Mouse (Mus musculus) hindbrain, embryonic 10.5 days (tissue): ENCODE measurements around the gene Zic2. TPM values are rescaled to one million over a fixed set of nuclear protein-coding genes. Genes with fewer than 3 reads are reported as not detected.
A peak's percentile ranks its signal among the peaks of the same experiment; 100 is the strongest.

Experiments
- DNase-seq: peaks from one replicate; pipeline ENCODE4 v3.0.0-alpha.2; 2017; ENCODE audit warnings: low spot score
- H3K27ac ChIP-seq: fragments of 300-500 bp; sonication (generic); 2 replicates; pipeline ENCODE4 v1.5.1; 2016; ENCODE audit warnings: mild to moderate bottlenecking, moderate library complexity
- H3K27me3 ChIP-seq: fragments of 300-500 bp; sonication (generic); 2 replicates; pipeline ENCODE4 v1.6.1; 2016; ENCODE audit warnings: mild to moderate bottlenecking; ENCODE audit not compliant: poor library complexity, insufficient read depth, severe bottlenecking
- H3K36me3 ChIP-seq: fragments of 300-500 bp; sonication (generic); 2 replicates; pipeline ENCODE4 v1.6.1; 2016; ENCODE audit warnings: mild to moderate bottlenecking, moderate library complexity
- H3K4me1 ChIP-seq: fragments of 300-500 bp; sonication (generic); replicated peaks from 2 replicates; pipeline ENCODE4 v1.6.1; 2016; ENCODE audit warnings: mild to moderate bottlenecking
- H3K4me3 ChIP-seq: fragments of 300-500 bp; sonication (generic); 2 replicates; pipeline ENCODE4 v1.5.1; 2016; ENCODE audit warnings: mild to moderate bottlenecking, moderate library complexity
- H3K9me3 ChIP-seq: fragments of 300-500 bp; sonication (generic); 2 replicates; pipeline ENCODE4 v1.6.1; 2016; ENCODE audit warnings: mild to moderate bottlenecking, moderate library complexity
- WGBS: fragments of 180-500 bp; shearing (Covaris S2); methylation state at CpG from one replicate; pipeline ENCODE4 v1.1.7; 2016; 5-methylcytosine and 5-hydroxymethylcytosine counted together
- polyA plus RNA-seq: library from polyadenylated mRNA; unstranded; fragments of >200 nt; fragmentation: Nextera tagmentation; extraction: Ambion mirVana; gene quantifications from 2 replicates; pipeline ENCODE4 v1.2.1, GENCODE M21; 2016

Zic2 gene
- polyA plus RNA-seq, 1 experiment from 2014 or later: 7.2 TPM

GRCm38 (mm10) chr14:122464351-122464762 is 10.9 kb upstream of the Zic2 start:
- DNase-seq: no peak
- peak overlapping the region; percentile 95 for H3K27ac ChIP-seq
- H3K4me3 ChIP-seq: peak overlapping the region; percentile 72
- H3K36me3 ChIP-seq: 0 out of 2 replicates have a peak, but pooled peaks cover 5% of the 10 kb centered on the region
- peaks cover 100% of the 10 kb centered on the region for H3K27me3 ChIP-seq
- H3K9me3 ChIP-seq: no peaks in the 10 kb centered on the region
- H3K4me1 ChIP-seq: peaks cover 70% of the 10 kb centered on the region
- WGBS: 0% methylated on average over 61 of the region's 62 CpGs

GRCm38 (mm10) chr14:122464763-122465741 is 10.2 kb upstream of the Zic2 start, which contains the start of gene Zic5:
Gene Zic5 (minus strand): TSS chr14:122465677.
- DNase-seq: peak; percentile 87
- Histone ChIP-seq H3K36me3 (0 out of 2 replicates have a peak, but pooled peaks cover 5% of the 10 kb centered on the region), H3K9me3 (no peaks in the 10 kb centered on the region), H3K4me3 (peak within 1 kb of the TSS; percentile 72), H3K27ac (peak within 1 kb of the TSS; percentile 95), H3K4me1 (peaks cover 68% of the 10 kb centered on the region), H3K27me3 (peaks cover 100% of the 10 kb centered on the region)
- under 1% methylated on average over 62 of the region's 62 CpGs for WGBS

- Histone ChIP-seq H3K27ac (peak overlapping the region; percentile 95), H3K36me3 (0 out of 2 replicates have a peak, but pooled peaks cover 5% of the 10 kb centered on the region), H3K4me3 (peak overlapping the region; percentile 72), H3K9me3 (no peaks in the 10 kb centered on the region), H3K4me1 (peaks cover 65% of the 10 kb centered on the region), H3K27me3 (peaks cover 100% of the 10 kb centered on the region)
- 22% methylated on average over 13 of the region's 13 CpGs for WGBS
- no peak for DNase-seq
These were observed 9.2 kb upstream of the Zic2 start for GRCm38 (mm10) chr14:122465931-122466490.

GRCm38 (mm10) chr14:122466756-122467362 is 8.4 kb upstream of the Zic2 start:
- Histone ChIP-seq H3K4me3 (0 out of 2 replicates have a peak overlapping the region, but pooled peaks have one; percentile 72), H3K36me3 (0 out of 2 replicates have a peak, but pooled peaks cover 5% of the 10 kb centered on the region), H3K27ac (no peak overlapping the region), H3K4me1 (peaks cover 69% of the 10 kb centered on the region), H3K27me3 (peaks cover 100% of the 10 kb centered on the region), H3K9me3 (no peaks in the 10 kb centered on the region)
- no peak for DNase-seq
- WGBS: 45% methylated on average over 7 of the region's 7 CpGs

GRCm38 (mm10) chr14:122467926-122468841 is 7.1 kb upstream of the Zic2 start:
- 5% methylated on average over 23 of the region's 23 CpGs for WGBS
- Histone ChIP-seq H3K4me1 (peaks cover 68% of the 10 kb centered on the region), H3K9me3 (no peaks in the 10 kb centered on the region), H3K27ac (peak overlapping the region; percentile 67), H3K36me3 (no peaks in the 10 kb centered on the region), H3K4me3 (peak overlapping the region; percentile 42), H3K27me3 (peaks cover 99% of the 10 kb centered on the region)
- peak; percentile 59 for DNase-seq

- DNase-seq: peak; percentile 69
- H3K27ac ChIP-seq: peak overlapping the region; percentile 67
- H3K27me3 ChIP-seq: peaks cover 99% of the 10 kb centered on the region
- 3% methylated on average over 28 of the region's 28 CpGs for WGBS
- no peaks in the 10 kb centered on the region for H3K9me3 ChIP-seq
- peaks cover 68% of the 10 kb centered on the region for H3K4me1 ChIP-seq
- peak overlapping the region; percentile 42 for H3K4me3 ChIP-seq
- H3K36me3 ChIP-seq: no peaks in the 10 kb centered on the region
These were observed 6.1 kb upstream of the Zic2 start for GRCm38 (mm10) chr14:122468971-122469755.

GRCm38 (mm10) chr14:122471449-122472085 is 3.7 kb upstream of the Zic2 start:
- Histone ChIP-seq H3K4me3 (peak overlapping the region; percentile 81), H3K27me3 (peaks cover 99% of the 10 kb centered on the region), H3K4me1 (peaks cover 70% of the 10 kb centered on the region), H3K27ac (peak overlapping the region; percentile 97), H3K36me3 (peaks cover 8% of the 10 kb centered on the region), H3K9me3 (no peaks in the 10 kb centered on the region)
- 10% methylated on average over 31 of the region's 31 CpGs for WGBS
- DNase-seq: peak; percentile 23

- peak; percentile 61 for DNase-seq
- Histone ChIP-seq H3K36me3 (peaks cover 12% of the 10 kb centered on the region), H3K27me3 (peaks cover 99% of the 10 kb centered on the region), H3K4me3 (peak overlapping the region; percentile 81), H3K9me3 (no peaks in the 10 kb centered on the region), H3K27ac (peak overlapping the region; percentile 97), H3K4me1 (peaks cover 70% of the 10 kb centered on the region)
- WGBS: under 1% methylated on average over 13 of the region's 13 CpGs
These were observed 3.1 kb upstream of the Zic2 start for GRCm38 (mm10) chr14:122472161-122472560.

- WGBS: 2% methylated on average over 5 of the region's 5 CpGs
- peak; percentile 36 for DNase-seq
- Histone ChIP-seq H3K9me3 (no peaks in the 10 kb centered on the region), H3K4me1 (peaks cover 70% of the 10 kb centered on the region), H3K4me3 (peak overlapping the region; percentile 81), H3K27me3 (peaks cover 99% of the 10 kb centered on the region), H3K27ac (peak overlapping the region; percentile 97), H3K36me3 (peaks cover 12% of the 10 kb centered on the region)
These were observed 2.6 kb upstream of the Zic2 start for GRCm38 (mm10) chr14:122472647-122473046.

- H3K27me3 ChIP-seq: peaks cover 99% of the 10 kb centered on the region
- peak overlapping the region; percentile 97 for H3K27ac ChIP-seq
- H3K9me3 ChIP-seq: no peaks in the 10 kb centered on the region
- peak; percentile 56 for DNase-seq
- H3K4me1 ChIP-seq: peaks cover 64% of the 10 kb centered on the region
- H3K36me3 ChIP-seq: peaks cover 12% of the 10 kb centered on the region
- H3K4me3 ChIP-seq: peak overlapping the region; percentile 81
- WGBS: 1% methylated on average over 17 of the region's 17 CpGs
These were observed 2.0 kb upstream of the Zic2 start for GRCm38 (mm10) chr14:122473211-122473751.
